Mouse (Mus musculus) embryonic facial prominence, embryonic 13.5 days (tissue): ENCODE data around the gene Rab11fip3. TPM values are rescaled to one million over a fixed set of nuclear protein-coding genes. Genes with fewer than 3 reads are reported as not detected.

ENCODE experiments used
- ATAC-seq: fragments of 200-750 bp; cut with Nextera tagmentation; 2 replicates; pipeline ENCODE4 v1.8.0; 2017; ENCODE audit warnings: low read depth; ENCODE audit not compliant: insufficient number of reproducible peaks, insufficient read depth, low FRiP score, low TSS enrichment
- H3K27ac ChIP-seq: fragments of 300-500 bp; sonication (generic); 2 replicates; pipeline ENCODE4 v1.5.1; 2015; ENCODE audit warnings: moderate library complexity, mild to moderate bottlenecking, inconsistent platforms
- H3K27me3 ChIP-seq: fragments of 300-500 bp; sonication (generic); 2 replicates; pipeline ENCODE4 v1.6.1; 2015; ENCODE audit warnings: mild to moderate bottlenecking, inconsistent platforms
- H3K36me3 ChIP-seq: fragments of 300-500 bp; sonication (generic); 2 replicates; pipeline ENCODE4 v1.6.1; 2015; ENCODE audit warnings: mild to moderate bottlenecking, inconsistent platforms
- H3K4me1 ChIP-seq: fragments of 300-500 bp; sonication (generic); 2 replicates; pipeline ENCODE4 v1.6.1; 2015; ENCODE audit warnings: inconsistent platforms
- H3K4me2 ChIP-seq: fragments of 300-500 bp; sonication (generic); 2 replicates; pipeline ENCODE4 v1.6.1; 2015; ENCODE audit warnings: moderate library complexity, mild to moderate bottlenecking, inconsistent platforms
- H3K4me3 ChIP-seq: fragments of 300-500 bp; sonication (generic); 2 replicates; pipeline ENCODE4 v1.5.1; 2015; ENCODE audit warnings: mild to moderate bottlenecking, inconsistent platforms
- H3K9ac ChIP-seq: fragments of 300-500 bp; sonication (generic); 2 replicates; pipeline ENCODE4 v1.6.1; 2015; ENCODE audit warnings: mild to moderate bottlenecking, inconsistent platforms
- H3K9me3 ChIP-seq: fragments of 300-500 bp; sonication (generic); 2 replicates; pipeline ENCODE4 v1.6.1; 2016; ENCODE audit warnings: inconsistent platforms
- WGBS: fragments of 180-500 bp; shearing (Covaris S2); methylation state at CpG from one replicate; pipeline ENCODE4 v1.1.7; 2015; ENCODE audit warnings: mixed read lengths; 5-methylcytosine and 5-hydroxymethylcytosine counted together
- polyA plus RNA-seq: library from polyadenylated mRNA; unstranded; fragments of >200 nt; fragmentation: Nextera tagmentation; extraction: Ambion mirVana; gene quantifications from 2 replicates; pipeline ENCODE4 v1.2.1, GENCODE M21; 2015

Rab11fip3 gene
- polyA plus RNA-seq, 1 experiment from 2014 or later = 22.8 TPM

DNA sequence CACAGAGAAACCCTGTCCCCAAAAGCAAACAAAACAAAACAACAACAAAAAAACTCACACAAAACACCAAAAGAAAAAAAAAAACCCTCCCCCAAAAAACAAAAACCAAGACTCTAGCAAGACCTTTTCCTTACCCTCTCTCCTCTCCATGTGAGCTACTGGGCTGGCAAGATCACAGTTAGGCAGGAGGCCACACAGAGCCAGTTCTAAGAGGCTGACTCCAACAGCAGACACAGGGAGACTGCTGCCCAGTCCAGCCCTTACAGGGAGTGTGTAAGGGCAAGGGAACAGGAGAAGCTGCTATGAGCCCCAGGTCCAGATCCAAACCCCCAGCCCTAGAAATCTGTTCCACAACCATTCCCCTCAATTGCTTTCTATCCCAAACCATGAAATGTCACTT lies 61.0 kb downstream of the Rab11fip3 start:
- no peaks in the 10 kb centered on the region for H3K9me3 ChIP-seq
- no peaks in the 10 kb centered on the region for H3K27me3 ChIP-seq
- H3K4me3 ChIP-seq = no peak overlapping the region
- no peak overlapping the region for H3K4me2 ChIP-seq
- H3K27ac ChIP-seq = no peak overlapping the region
- no peaks in the 10 kb centered on the region; the same call in 1 of the 2 replicates for H3K4me1 ChIP-seq
- no peak overlapping the region for H3K9ac ChIP-seq
- H3K36me3 ChIP-seq = peaks cover 78% of the 10 kb centered on the region
- ATAC-seq = no peak

- Histone ChIP-seq H3K9me3 (no peaks in the 10 kb centered on the region), H3K27ac (no peak overlapping the region), H3K4me2 (no peak overlapping the region), H3K9ac (no peak overlapping the region), H3K36me3 (peaks cover 80% of the 10 kb centered on the region), H3K4me1 (no peaks in the 10 kb centered on the region; the same call in 1 of the 2 replicates), H3K4me3 (no peak overlapping the region), H3K27me3 (no peaks in the 10 kb centered on the region)
- WGBS = 61% methylated on average over 2 of the region's 2 CpGs
- ATAC-seq = no peak
Observed at GRCm38 (mm10) chr17:26007646-26008045, 61.7 kb downstream of the Rab11fip3 start.

DNA sequence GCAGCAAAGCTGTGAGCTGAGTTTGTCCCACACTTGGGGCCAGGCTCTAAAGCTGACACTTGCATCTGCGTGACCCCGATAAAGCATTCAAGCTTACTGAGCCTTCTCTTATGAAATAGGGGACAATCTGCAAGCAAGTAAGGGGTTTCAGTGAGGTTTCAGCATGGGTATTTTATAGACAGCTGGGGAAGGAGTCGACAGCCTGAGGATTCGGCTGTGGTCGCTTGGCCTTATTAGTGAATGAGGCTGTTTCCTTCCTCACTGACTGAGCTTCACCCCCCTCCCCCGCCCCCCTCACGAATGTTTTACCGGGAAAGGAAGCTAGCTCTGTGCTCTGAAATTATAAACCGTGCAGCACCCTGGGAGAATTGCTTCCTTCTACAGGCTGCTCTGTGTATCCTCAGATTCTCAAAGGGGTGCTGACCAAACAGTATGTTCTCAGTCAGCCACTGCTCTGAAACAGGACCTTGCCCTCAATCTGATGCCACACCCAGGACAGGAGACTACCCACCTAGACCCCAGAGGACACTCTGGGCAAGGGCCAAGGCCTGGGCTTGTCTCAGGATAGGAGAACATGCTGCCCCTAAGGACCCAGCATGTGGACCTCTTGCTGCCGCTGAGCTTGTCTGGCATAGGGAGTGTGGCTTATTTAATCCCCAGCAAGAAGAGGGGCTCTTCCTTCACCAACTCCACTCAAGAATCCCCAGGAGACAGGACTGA lies 63.5 kb downstream of the Rab11fip3 start:
- H3K4me3 ChIP-seq = no peak overlapping the region
- peaks cover 78% of the 10 kb centered on the region for H3K36me3 ChIP-seq
- no peak for ATAC-seq
- H3K9ac ChIP-seq = no peak overlapping the region
- H3K4me2 ChIP-seq = no peak overlapping the region
- H3K9me3 ChIP-seq = no peaks in the 10 kb centered on the region
- H3K27me3 ChIP-seq = no peaks in the 10 kb centered on the region
- no peaks in the 10 kb centered on the region for H3K4me1 ChIP-seq
- WGBS = 64% methylated on average over 10 of the region's 10 CpGs
- H3K27ac ChIP-seq = no peak overlapping the region

- no peak for ATAC-seq
- WGBS = 94% methylated on average over 15 of the region's 15 CpGs
- H3K4me1 ChIP-seq = no peaks in the 10 kb centered on the region
- no peaks in the 10 kb centered on the region for H3K27me3 ChIP-seq
- H3K4me2 ChIP-seq = no peak overlapping the region
- no peak overlapping the region for H3K4me3 ChIP-seq
- H3K27ac ChIP-seq = no peak overlapping the region
- no peak overlapping the region for H3K9ac ChIP-seq
- peaks cover 75% of the 10 kb centered on the region for H3K36me3 ChIP-seq
- H3K9me3 ChIP-seq = no peaks in the 10 kb centered on the region
Observed at GRCm38 (mm10) chr17:26004711-26005110, 64.6 kb downstream of the Rab11fip3 start.

DNA sequence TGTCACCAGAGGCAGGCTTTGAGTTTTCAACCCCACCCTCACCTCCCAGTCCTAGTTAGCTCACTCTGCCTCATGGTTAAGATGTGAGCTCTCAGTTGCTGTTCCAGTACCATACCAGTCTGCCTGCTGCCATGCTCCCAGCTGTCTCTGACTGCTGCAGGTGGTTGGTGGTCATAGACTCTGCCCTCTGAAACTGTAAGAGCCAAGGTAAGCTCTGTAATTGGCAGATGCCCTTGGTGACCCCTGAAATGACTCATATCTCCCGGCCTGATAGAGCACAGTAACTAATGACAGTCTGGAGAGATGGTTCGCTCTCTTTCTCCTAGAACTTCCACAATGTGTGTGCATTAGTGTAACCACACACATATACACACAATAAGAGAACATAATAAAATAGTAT lies 65.5 kb downstream of the Rab11fip3 start:
- 76% methylated on average over 2 of the region's 2 CpGs for WGBS
- no peak overlapping the region for H3K27ac ChIP-seq
- no peaks in the 10 kb centered on the region for H3K4me1 ChIP-seq
- H3K9me3 ChIP-seq = no peaks in the 10 kb centered on the region
- no peak overlapping the region for H3K9ac ChIP-seq
- H3K4me2 ChIP-seq = no peak overlapping the region
- no peak for ATAC-seq
- peaks cover 79% of the 10 kb centered on the region for H3K36me3 ChIP-seq
- H3K27me3 ChIP-seq = no peaks in the 10 kb centered on the region
- no peak overlapping the region for H3K4me3 ChIP-seq

- no peaks in the 10 kb centered on the region for H3K27me3 ChIP-seq
- 86% methylated on average over 11 of the region's 11 CpGs for WGBS
- no peaks in the 10 kb centered on the region for H3K9me3 ChIP-seq
- H3K27ac ChIP-seq = no peak overlapping the region
- no peaks in the 10 kb centered on the region for H3K4me1 ChIP-seq
- ATAC-seq = no peak
- H3K9ac ChIP-seq = no peak overlapping the region
- no peak overlapping the region for H3K4me3 ChIP-seq
- peaks cover 73% of the 10 kb centered on the region for H3K36me3 ChIP-seq
- H3K4me2 ChIP-seq = no peak overlapping the region
Observed at GRCm38 (mm10) chr17:25998425-25998824, 70.9 kb downstream of the Rab11fip3 start.

DNA sequence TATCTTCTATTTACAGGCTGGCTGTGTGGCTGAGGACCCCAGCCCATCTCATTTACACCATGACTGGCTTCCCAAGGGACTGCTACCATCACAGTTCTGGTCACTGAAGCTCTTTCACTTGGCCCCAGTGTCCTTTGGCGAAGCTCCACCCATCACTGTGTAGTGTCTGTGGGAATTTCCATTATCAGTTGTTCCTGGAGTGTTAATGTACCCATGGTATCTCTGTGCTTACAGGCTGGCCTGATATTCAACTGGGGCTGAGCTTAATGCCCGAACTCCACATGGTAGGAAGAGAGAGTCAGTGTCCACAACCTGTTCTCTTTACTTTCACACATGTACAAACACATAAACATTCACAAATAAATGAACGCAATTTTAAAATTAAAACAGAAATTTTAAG lies 75.9 kb downstream of the Rab11fip3 start:
- H3K4me1 ChIP-seq = no peaks in the 10 kb centered on the region
- no peaks in the 10 kb centered on the region for H3K9me3 ChIP-seq
- H3K4me3 ChIP-seq = no peak overlapping the region
- WGBS = 93% methylated on average over 3 of the region's 3 CpGs
- ATAC-seq = no peak
- no peak overlapping the region for H3K9ac ChIP-seq
- H3K36me3 ChIP-seq = peaks cover 80% of the 10 kb centered on the region
- no peak overlapping the region for H3K27ac ChIP-seq
- no peaks in the 10 kb centered on the region for H3K27me3 ChIP-seq
- H3K4me2 ChIP-seq = no peak overlapping the region

GRCm38 (mm10) chr17:25992274-25992673 lies 77.1 kb downstream of the Rab11fip3 start:
- WGBS = 97% methylated on average over 4 of the region's 4 CpGs
- no peak for ATAC-seq
- no peaks in the 10 kb centered on the region for H3K27me3 ChIP-seq

DNA sequence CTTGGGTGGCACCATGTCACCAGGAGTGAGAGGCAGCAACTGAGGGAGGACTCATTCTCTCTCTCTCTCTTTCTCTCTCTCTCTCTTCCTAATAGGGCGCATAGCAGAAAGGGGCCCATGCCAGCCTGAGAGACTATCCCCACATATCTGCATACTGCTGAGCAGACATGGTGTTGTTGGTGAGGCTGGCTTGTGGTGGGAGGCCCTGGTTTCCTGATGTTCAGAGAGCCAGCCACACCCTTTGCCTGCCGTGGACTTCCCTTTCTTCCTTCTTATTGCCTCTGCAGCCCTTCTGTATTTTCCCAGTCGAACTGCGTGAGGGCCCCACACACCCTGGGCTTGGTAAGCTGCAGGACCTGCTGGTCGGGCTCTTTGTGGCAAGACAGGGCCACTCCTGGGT lies 79.0 kb downstream of the Rab11fip3 start:
- H3K36me3 ChIP-seq = peaks cover 56% of the 10 kb centered on the region
- whole genome bisulfite sequencing = 94% methylated on average over 5 of the region's 5 CpGs
- H3K4me1 ChIP-seq = peaks cover 6% of the 10 kb centered on the region; the same call in 1 of the 2 replicates
- no peak overlapping the region for H3K27ac ChIP-seq
- H3K4me2 ChIP-seq = no peak overlapping the region
- no peak overlapping the region for H3K4me3 ChIP-seq
- no peak for ATAC-seq
- no peak overlapping the region for H3K9ac ChIP-seq
- no peaks in the 10 kb centered on the region for H3K27me3 ChIP-seq
- H3K9me3 ChIP-seq = no peaks in the 10 kb centered on the region

More at GRCm38 (mm10) chr17:25992274-25992673, 77.1 kb downstream of the Rab11fip3 start:
- Histone ChIP-seq H3K4me1 (no peaks in the 10 kb centered on the region), H3K36me3 (peaks cover 68% of the 10 kb centered on the region), H3K27ac (no peak overlapping the region), H3K4me2 (no peak overlapping the region), H3K4me3 (no peak overlapping the region), H3K9ac (no peak overlapping the region), H3K9me3 (no peaks in the 10 kb centered on the region)

DNA sequence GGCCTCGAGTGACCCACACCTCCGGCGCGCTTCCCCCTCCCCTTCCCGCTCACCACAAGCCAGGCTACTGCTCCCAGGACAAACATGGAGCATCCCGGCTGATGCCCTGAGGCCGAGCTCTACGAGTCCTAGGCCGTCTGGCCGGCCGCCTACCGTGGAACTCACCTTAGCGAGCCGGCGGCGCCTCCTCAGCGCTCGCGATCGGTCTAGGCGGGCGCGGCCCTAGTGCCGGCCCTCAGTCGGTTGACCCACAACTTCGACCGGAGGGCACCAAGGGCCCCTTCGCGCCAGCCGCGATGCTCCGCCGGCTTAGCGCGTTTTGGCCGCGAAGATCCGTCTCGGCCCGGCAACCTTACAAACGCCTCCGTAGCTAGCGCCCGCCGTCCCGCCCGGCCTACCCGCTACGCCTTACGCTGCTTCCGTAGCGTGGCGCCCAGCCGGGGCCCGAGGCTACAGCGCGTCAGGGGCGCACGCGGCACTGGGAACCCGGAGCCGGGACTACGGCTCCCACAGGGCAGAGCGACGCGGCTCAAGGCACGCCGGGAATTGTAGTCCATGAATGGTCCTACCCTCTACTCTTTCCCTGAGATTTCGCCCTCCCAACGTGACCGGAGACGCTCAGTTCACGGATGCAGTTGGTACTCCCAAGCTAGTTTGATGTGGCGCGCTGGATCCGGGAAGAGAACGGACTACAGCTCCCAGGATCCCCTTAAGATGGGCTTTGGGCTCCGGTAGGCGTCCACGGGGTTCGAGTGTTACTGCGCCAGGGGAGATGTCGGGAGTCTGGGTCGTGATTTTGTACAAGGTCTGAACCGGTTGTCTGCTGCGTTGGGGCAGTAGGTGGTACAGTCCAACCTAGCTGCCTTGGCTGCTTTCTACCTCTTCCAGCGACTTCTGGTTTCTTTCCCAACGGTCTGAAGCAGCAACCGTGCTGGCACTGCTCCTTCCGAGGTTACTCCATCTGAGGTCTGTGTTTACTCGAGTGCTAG lies 83.8 kb downstream of the Rab11fip3 start, which contains the start of gene Capn15:
Gene Capn15, minus strand, starts transcription at position 491 of the 989 bp plus-strand sequence.
- H3K9me3 ChIP-seq = no peaks in the 10 kb centered on the region
- peak within 1 kb of the TSS; percentile 72 for H3K4me3 ChIP-seq
- H3K4me1 ChIP-seq = peaks cover 29% of the 10 kb centered on the region
- H3K27ac ChIP-seq = peak within 1 kb of the TSS; percentile 88
- H3K4me2 ChIP-seq = peak within 1 kb of the TSS; percentile 86
- ATAC-seq = peak; percentile 99
- peak within 1 kb of the TSS; percentile 96 for H3K9ac ChIP-seq
- peaks cover 13% of the 10 kb centered on the region for H3K36me3 ChIP-seq
- under 1% methylated on average over 91 of the region's 91 CpGs for WGBS
- H3K27me3 ChIP-seq = no peaks in the 10 kb centered on the region

GRCm38 (mm10) chr17:25984556-25985305 lies 84.6 kb downstream of the Rab11fip3 start:
- Histone ChIP-seq H3K4me3 (peak overlapping the region; percentile 72), H3K4me2 (peak overlapping the region; percentile 86), H3K9ac (peak overlapping the region; percentile 96), H3K4me1 (peaks cover 36% of the 10 kb centered on the region), H3K9me3 (no peaks in the 10 kb centered on the region), H3K27ac (peak overlapping the region; percentile 88), H3K36me3 (peaks cover 5% of the 10 kb centered on the region), H3K27me3 (no peaks in the 10 kb centered on the region)
- 11% methylated on average over 17 of the region's 17 CpGs for WGBS
- ATAC-seq = no peak
